Mouse (Mus musculus) E14TG2a.4 (cell line): Measurements from ENCODE around the gene Gm9833.

ENCODE experiments used
- CTCF ChIP-seq: conservative IDR thresholded peaks from 2 replicates; pipeline ENCODE4 v1.5.1; 2014; ENCODE audit warnings: low read length
- NANOG ChIP-seq: IDR thresholded peaks from 2 replicates; pipeline ENCODE4 v1.6.1; 2014; ENCODE audit warnings: borderline replicate concordance, low read length, mixed read lengths
- POU5F1 ChIP-seq: IDR thresholded peaks from 2 replicates; pipeline ENCODE4 v1.6.1; 2014; ENCODE audit warnings: low read length, borderline replicate concordance

GRCm38 (mm10) chr3:10125301-10125700 lies 37.4 kb downstream of the Gm9833 start:
- TF ChIP-seq CTCF (no peak), POU5F1 (no peak), NANOG (no peak)
